Mouse (Mus musculus) retina, postnatal 7 days (tissue): ENCODE results near the gene Uchl1.

Experiments used
- DNase-seq: peaks from one replicate; pipeline ENCODE4 v3.0.0-alpha.2; 2012; ENCODE audit warnings: low read depth, low spot score

The Uchl1 gene

GRCm38 (mm10) chr5:66710445-66711019 is 34.6 kb downstream of the Uchl1 start:
- peak; percentile 23 for DNase-seq

- DNase-seq: no peak
Measured at GRCm38 (mm10) chr5:66712801-66713200, 36.9 kb downstream of the Uchl1 start.

GRCm38 (mm10) chr5:66715498-66715931 is 39.6 kb downstream of the Uchl1 start:
- no peak for DNase-seq

- no peak for DNase-seq
Measured at GRCm38 (mm10) chr5:66717931-66718330, 42.0 kb downstream of the Uchl1 start.

GRCm38 (mm10) chr5:66718413-66718812 is 42.5 kb downstream of the Uchl1 start:
- DNase-seq: no peak

GRCm38 (mm10) chr5:66718880-66719279 is 43.0 kb downstream of the Uchl1 start:
- no peak for DNase-seq

- no peak for DNase-seq
Measured at GRCm38 (mm10) chr5:66720921-66721320, 45.0 kb downstream of the Uchl1 start.

- DNase-seq: no peak
Measured at GRCm38 (mm10) chr5:66722586-66722985, 46.7 kb downstream of the Uchl1 start.

- no peak for DNase-seq
Measured at GRCm38 (mm10) chr5:66723037-66723436, 47.1 kb downstream of the Uchl1 start.

GRCm38 (mm10) chr5:66723626-66724025 is 47.7 kb downstream of the Uchl1 start:
- DNase-seq: no peak

- DNase-seq: no peak
Measured at GRCm38 (mm10) chr5:66729306-66729705, 53.4 kb downstream of the Uchl1 start.

- no peak for DNase-seq
Measured at GRCm38 (mm10) chr5:66730621-66731301, 54.9 kb downstream of the Uchl1 start.

GRCm38 (mm10) chr5:66731302-66731697 is 55.4 kb downstream of the Uchl1 start:
- no peak for DNase-seq

GRCm38 (mm10) chr5:66733556-66733955 is 57.7 kb downstream of the Uchl1 start:
- DNase-seq: no peak
